ENCODE assay signal across 14 mouse cellular contexts in the genomic region with DNA sequence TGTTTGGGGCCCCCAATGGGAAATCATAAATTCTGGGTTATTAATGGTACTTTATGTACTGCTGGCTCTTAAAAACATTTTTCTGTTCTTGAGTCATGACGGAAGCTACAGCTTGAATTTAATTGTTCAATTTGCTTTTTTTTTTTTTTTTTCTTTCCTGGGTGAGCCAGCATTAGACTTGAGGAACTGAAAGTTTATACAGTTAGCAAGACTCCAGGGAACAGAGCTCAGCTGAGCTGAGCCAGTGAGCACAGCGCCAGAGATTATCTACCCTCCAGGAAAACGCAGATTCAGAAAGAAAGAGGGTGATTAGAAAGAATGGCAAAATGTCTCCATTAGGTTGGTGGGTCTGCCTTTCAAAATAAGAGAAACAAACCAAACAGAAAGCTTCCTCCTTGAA.
DNase-seq lines count a peak whose midpoint lies in the region; ATAC-seq and TF ChIP-seq lines count a peak whose summit lies in the region.
"Had no signal": no experiment of that assay in that cellular context is flagged by ENCODE, and none has a peak within 500 bp of the region (broad histone marks: within the 10 kb centered on the region; RNA-seq: fewer than 3 reads in every experiment).

No protein-coding gene starts in this region.

- no peak overlapping the region for H3K4me3 ChIP-seq in kidney, embryonic 14.5 days (ENCODE audit: low read length)
- no peak overlapping the region for H3K4me3 ChIP-seq in stomach, embryonic 15.5 days (replicated peaks)
- no peak overlapping the region for H3K4me3 ChIP-seq in stomach, postnatal 0 days (ENCODE audit: low read depth, low read length)
- H3K4me3 ChIP-seq in heart, embryonic 13.5 days, result no peak overlapping the region
- H3K4me3 ChIP-seq: layer of hippocampus, adult 2 months had no signal

- no peaks in the 10 kb centered on the region for H3K9me3 ChIP-seq in kidney, embryonic 14.5 days (ENCODE audit: control insufficient read depth, low read length)
- no peaks in the 10 kb centered on the region for H3K9me3 ChIP-seq in stomach, embryonic 15.5 days
- H3K9me3 ChIP-seq in stomach, postnatal 0 days (ENCODE audit: control insufficient read depth, low read length), result no peaks in the 10 kb centered on the region
- H3K9me3 ChIP-seq in heart, embryonic 13.5 days, result no peaks in the 10 kb centered on the region
- H3K9me3 ChIP-seq: G1E had no signal

- 63% methylated on average over 3 of the region's 3 CpGs for WGBS in kidney, embryonic 14.5 days
- 22% methylated on average over 3 of the region's 3 CpGs for WGBS in stomach, embryonic 15.5 days
- WGBS in stomach, postnatal 0 days, result 16% methylated on average over 3 of the region's 3 CpGs
- WGBS in heart, embryonic 13.5 days, result 33% methylated on average over 3 of the region's 3 CpGs

- peak overlapping the region; percentile 48; the same call in 1 of the 2 replicates for H3K27ac ChIP-seq in kidney, embryonic 14.5 days (ENCODE audit: low read depth, low read length)
- H3K27ac ChIP-seq in stomach, embryonic 15.5 days, result peak overlapping the region; percentile 57; the same call in 1 of the 2 replicates
- H3K27ac ChIP-seq in stomach, postnatal 0 days (replicated peaks), result no peak overlapping the region
- peak overlapping the region; percentile 56; the same call in 1 of the 2 replicates for H3K27ac ChIP-seq in heart, embryonic 13.5 days (replicated peaks)
- H3K27ac ChIP-seq: hindbrain, embryonic 14.5 days; layer of hippocampus, adult 2 months had no signal

- no peak overlapping the region for H3K9ac ChIP-seq in kidney, embryonic 14.5 days (ENCODE audit: low read depth, low read length)
- H3K9ac ChIP-seq in stomach, embryonic 15.5 days, result no peak overlapping the region
- H3K9ac ChIP-seq in stomach, postnatal 0 days (ENCODE audit: low read length), result no peak overlapping the region
- H3K9ac ChIP-seq in heart, embryonic 13.5 days, result no peak overlapping the region
- H3K9ac ChIP-seq: hindbrain, embryonic 14.5 days had no signal

- DNase-seq in kidney, adult 9 months, result no peak
- DNase-seq in stomach, postnatal 0 days (ENCODE audit: low spot score), result no peak
- no peak for DNase-seq in adrenal gland, postnatal 14 days
- no peak for DNase-seq in right cerebral cortex, adult 18-20 months
- DNase-seq: adrenal gland, adult 8-10 months; cerebellum, adult 8-10 months; right cerebral cortex, postnatal 14 days; thymus, adult 18-20 months had no signal

- H3K27me3 ChIP-seq in kidney, embryonic 14.5 days (ENCODE audit: control insufficient read depth, insufficient read depth, low read length), result no peaks in the 10 kb centered on the region; the same call in 1 of the 2 replicates
- no peaks in the 10 kb centered on the region for H3K27me3 ChIP-seq in stomach, embryonic 15.5 days (replicated peaks)
- H3K27me3 ChIP-seq in stomach, postnatal 0 days (ENCODE audit: control insufficient read depth, insufficient read depth, low read length), result no peaks in the 10 kb centered on the region
- no peaks in the 10 kb centered on the region for H3K27me3 ChIP-seq in heart, embryonic 13.5 days (replicated peaks)

- no peak for TF ChIP-seq CTCF in stomach, postnatal 0 days (IDR thresholded peaks at IDR 0.05; ENCODE audit: low read depth)

- no peak for TF ChIP-seq EP300 in stomach, postnatal 0 days (optimal IDR thresholded peaks at IDR 0.05)

- no peak for ATAC-seq in kidney, embryonic 14.5 days (ENCODE audit: low FRiP score, low TSS enrichment)
- no peak for ATAC-seq in stomach, embryonic 15.5 days (ENCODE audit: insufficient read depth, low FRiP score, low read depth)
- ATAC-seq in stomach, postnatal 0 days (ENCODE audit: low FRiP score, low TSS enrichment), result no peak; the same call in 1 of the 2 replicates
- no peak for ATAC-seq in heart, embryonic 13.5 days (ENCODE audit: extremely low read depth, insufficient number of reproducible peaks, low FRiP score, low TSS enrichment)

- H3K36me3 ChIP-seq in kidney, embryonic 14.5 days (ENCODE audit: control insufficient read depth, insufficient read depth, low read length), result no peaks in the 10 kb centered on the region
- no peaks in the 10 kb centered on the region for H3K36me3 ChIP-seq in stomach, embryonic 15.5 days
- no peaks in the 10 kb centered on the region for H3K36me3 ChIP-seq in stomach, postnatal 0 days (ENCODE audit: control insufficient read depth, insufficient read depth, low read length)
- H3K36me3 ChIP-seq in heart, embryonic 13.5 days, result no peaks in the 10 kb centered on the region
- H3K36me3 ChIP-seq: G1E had no signal

- H3K4me2 ChIP-seq in kidney, embryonic 14.5 days (replicated peaks; ENCODE audit: low read depth, low read length), result no peak overlapping the region
- H3K4me2 ChIP-seq in stomach, embryonic 15.5 days, result no peak overlapping the region
- H3K4me2 ChIP-seq in stomach, postnatal 0 days (replicated peaks; ENCODE audit: low read depth), result no peak overlapping the region
- H3K4me2 ChIP-seq in heart, embryonic 13.5 days, result no peak overlapping the region
- H3K4me2 ChIP-seq: hindbrain, embryonic 14.5 days had no signal

- peaks cover 25% of the 10 kb centered on the region for H3K4me1 ChIP-seq in kidney, embryonic 14.5 days (ENCODE audit: control insufficient read depth, insufficient read depth, low read length)
- peaks cover 8% of the 10 kb centered on the region; the same call in 1 of the 2 replicates for H3K4me1 ChIP-seq in stomach, embryonic 15.5 days
- H3K4me1 ChIP-seq in stomach, postnatal 0 days (replicated peaks; ENCODE audit: control insufficient read depth, insufficient read depth), result no peaks in the 10 kb centered on the region
- peaks cover 52% of the 10 kb centered on the region for H3K4me1 ChIP-seq in heart, embryonic 13.5 days
